Mouse (Mus musculus) MEL (cell line): ENCODE measurements around the gene Hvcn1.

Experiments
- CHD1 ChIP-seq: IDR thresholded peaks from 2 replicates; pipeline ENCODE4 v1.6.1; 2012; ENCODE audit warnings: low read depth, mild to moderate bottlenecking, inconsistent platforms, low read length, improper control_type of control experiment
- CTCF ChIP-seq, 3 experiments: IDR thresholded peaks in 2 of 3; conservative IDR thresholded peaks in 1 of 3; 2 replicates each; pipeline ENCODE4 v1.5.1; 2011 to 2012; ENCODE audit warnings: low read length in 3 of 3, low read depth in 2 of 3, mild to moderate bottlenecking in 2 of 3, improper control_type of control experiment in 1 of 3, inconsistent platforms in 1 of 3, mixed read lengths in 1 of 3, moderate library complexity in 1 of 3; ENCODE audit not compliant: control insufficient read depth in 1 of 3, insufficient read depth in 1 of 3, poor library complexity in 1 of 3, severe bottlenecking in 1 of 3
- EP300 ChIP-seq, 2 experiments: IDR thresholded peaks; 2 replicates each; pipeline ENCODE4 v1.6.1; 2011; ENCODE audit warnings: improper control_type of control experiment in 2 of 2, low read length in 2 of 2, low read depth in 1 of 2, mild to moderate bottlenecking in 1 of 2
- GABPA ChIP-seq: IDR thresholded peaks from 2 replicates; pipeline ENCODE4 v1.6.1; 2012; ENCODE audit warnings: low read depth, mild to moderate bottlenecking, inconsistent platforms, low read length, improper control_type of control experiment, moderate library complexity
- HCFC1 ChIP-seq: IDR thresholded peaks from 2 replicates; pipeline ENCODE4 v1.6.1; 2012; ENCODE audit warnings: low read depth, mild to moderate bottlenecking, inconsistent platforms, low read length, improper control_type of control experiment, moderate library complexity
- KAT2A ChIP-seq: conservative IDR thresholded peaks from 2 replicates; pipeline ENCODE4 v1.6.1; 2012; ENCODE audit warnings: low read depth, low read length, improper control_type of control experiment, inconsistent platforms
- MAFK ChIP-seq: IDR thresholded peaks from 2 replicates; pipeline ENCODE4 v1.6.1; 2011; ENCODE audit warnings: low read depth, mild to moderate bottlenecking, low read length, improper control_type of control experiment, borderline replicate concordance
- MYB ChIP-seq: IDR thresholded peaks from 2 replicates; pipeline ENCODE4 v1.6.1; 2011; ENCODE audit warnings: mild to moderate bottlenecking, low read depth, low read length, improper control_type of control experiment
- NELFE ChIP-seq: IDR thresholded peaks from 2 replicates; pipeline ENCODE4 v1.6.1; 2011; ENCODE audit warnings: low read depth, low read length, improper control_type of control experiment
- POLR2A ChIP-seq, 2 experiments: IDR thresholded peaks; 2 replicates each; pipeline ENCODE4 v1.6.1; 2011 to 2012; ENCODE audit warnings: low read length in 2 of 2, mild to moderate bottlenecking in 2 of 2, control low read depth in 1 of 2, improper control_type of control experiment in 1 of 2, low read depth in 1 of 2, moderate library complexity in 1 of 2; ENCODE audit not compliant: control insufficient read depth in 1 of 2, insufficient read depth in 1 of 2, poor library complexity in 1 of 2
- SIN3A ChIP-seq: IDR thresholded peaks from 2 replicates; pipeline ENCODE4 v1.6.1; 2012; ENCODE audit warnings: low read length, improper control_type of control experiment, inconsistent platforms
- TAL1 ChIP-seq: IDR thresholded peaks from 2 replicates; pipeline ENCODE4 v1.6.1; 2012; ENCODE audit warnings: mild to moderate bottlenecking, inconsistent platforms, low read length, moderate library complexity, mixed read lengths
- ZNF384 ChIP-seq: IDR thresholded peaks from 2 replicates; pipeline ENCODE4 v1.6.1; 2012; ENCODE audit warnings: low read depth, mild to moderate bottlenecking, inconsistent platforms, low read length, improper control_type of control experiment

DNA sequence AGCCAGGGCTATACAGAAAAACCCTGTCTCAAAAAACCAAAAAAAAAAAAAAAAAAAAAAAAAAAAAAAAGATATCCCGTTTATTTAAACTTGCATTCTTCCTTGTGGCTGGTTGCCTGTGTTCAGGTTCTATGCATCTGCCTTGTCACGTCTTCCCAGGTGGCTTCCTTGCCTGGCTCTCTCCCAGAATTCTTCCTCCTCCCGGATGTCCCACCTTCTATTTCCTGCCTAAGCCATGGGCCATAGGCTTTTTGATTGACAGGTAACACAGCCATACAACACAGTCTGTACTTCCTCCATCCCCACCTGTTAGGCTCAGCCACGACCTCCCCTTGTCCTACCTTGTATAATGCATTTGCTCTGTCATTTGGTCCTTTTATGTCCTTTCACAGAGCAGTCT lies at the start of gene Hvcn1:
- TF ChIP-seq POLR2A (IDR thresholded peaks at IDR 0.05; ENCODE audit: control insufficient read depth in 1 of 2, insufficient read depth in 1 of 2, low read depth in 1 of 2, low read length in 2 of 2, poor library complexity in 1 of 2) (peak in 1 of 2 experiments; percentile 58; a peak in 1 of 4 replicates), MAFK (no peak), CTCF (IDR thresholded peaks at IDR 0.05 in 2 of 3, conservative IDR thresholded peaks at IDR 0.05 in 1 of 3; ENCODE audit: control insufficient read depth in 1 of 3, insufficient read depth in 1 of 3, low read depth in 2 of 3, low read length in 3 of 3, poor library complexity in 1 of 3, severe bottlenecking in 1 of 3) (no peak), TAL1 (no peak), HCFC1 (peak; percentile 76), EP300 (IDR thresholded peaks at IDR 0.05; ENCODE audit: low read depth in 1 of 2, low read length in 2 of 2) (no peak), NELFE (peak; percentile 30), KAT2A (no peak; the same call in 1 of the 2 replicates), SIN3A (peak; percentile 33; the same call in 1 of the 2 replicates), CHD1 (no peak), GABPA (no peak), MYB (no peak), ZNF384 (peak; percentile 67)
